Comparison of ENCODE assay signal across 8 mouse cellular contexts in the genomic region with DNA sequence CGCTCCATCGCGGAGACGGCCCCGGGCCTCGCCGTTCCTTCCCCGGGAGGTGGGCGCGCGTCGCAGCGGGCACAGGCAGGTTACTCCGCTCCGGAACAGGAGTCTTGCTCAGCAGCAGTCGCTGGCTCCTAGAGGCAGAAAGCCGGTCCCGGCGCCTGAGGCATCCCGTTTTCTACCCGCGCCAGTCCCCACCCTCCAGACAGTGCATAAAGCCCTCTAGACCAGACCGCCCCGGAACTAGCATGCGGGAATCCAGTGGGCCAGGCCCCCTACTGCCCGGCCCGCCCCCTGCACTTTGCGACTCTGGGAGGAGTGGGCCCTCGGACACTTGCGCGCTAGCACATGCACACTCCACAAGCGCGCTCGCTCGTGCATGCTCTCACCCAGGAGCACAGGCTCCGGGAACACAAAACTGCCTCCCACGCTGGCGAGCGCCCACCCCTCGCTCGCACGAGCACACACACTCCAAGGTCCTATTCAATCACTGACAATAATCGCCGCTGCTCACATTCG. TPM values are rescaled to one million over a fixed set of nuclear protein-coding genes. Genes with fewer than 3 reads are reported as not detected.
DNase-seq lines count a peak whose midpoint lies in the region; ATAC-seq and TF ChIP-seq lines count a peak whose summit lies in the region.

A gene (minus strand): TSS at position 180 of the 513 bp plus-strand sequence.

- peak within 1 kb of the TSS; percentile 99 for H3K4me2 ChIP-seq in forebrain, embryonic 14.5 days (ENCODE audit: low read length)
- peak within 1 kb of the TSS; percentile 99 for H3K4me2 ChIP-seq in intestine, postnatal 0 days (replicated peaks; ENCODE audit: low read depth)
- H3K4me2 ChIP-seq in liver, embryonic 12.5 days: peak within 1 kb of the TSS; percentile 72
- peak within 1 kb of the TSS; percentile 83 for H3K4me2 ChIP-seq in midbrain, postnatal 0 days (ENCODE audit: low read depth, low read length, poor library complexity, severe bottlenecking)

- H3K9ac ChIP-seq in forebrain, embryonic 14.5 days (ENCODE audit: low read length): peak within 1 kb of the TSS; percentile 59
- peak within 1 kb of the TSS; percentile 5; the same call in 1 of the 2 replicates for H3K9ac ChIP-seq in intestine, postnatal 0 days (ENCODE audit: low read depth, low read length)
- H3K9ac ChIP-seq in liver, embryonic 12.5 days: no peak within 1 kb of the TSS
- H3K9ac ChIP-seq in midbrain, postnatal 0 days (replicated peaks; ENCODE audit: low read length, poor library complexity, severe bottlenecking): peak within 1 kb of the TSS; percentile 54

- ATAC-seq in frontal cortex, adult (ENCODE audit: low TSS enrichment): peak; percentile 59
- ATAC-seq in forebrain, embryonic 14.5 days: peak; percentile 85
- ATAC-seq in intestine, postnatal 0 days: peak; percentile 45
- peak; percentile 42; the same call in 1 of the 2 replicates for ATAC-seq in liver, embryonic 12.5 days
- peak; percentile 80 for ATAC-seq in midbrain, postnatal 0 days (ENCODE audit: low FRiP score)

- 0% methylated on average over 34 of the region's 45 CpGs for WGBS in forebrain, embryonic 14.5 days
- WGBS in intestine, postnatal 0 days: under 1% methylated on average over 44 of the region's 45 CpGs
- WGBS in liver, embryonic 12.5 days (ENCODE audit: insufficient replicate concordance): 1% methylated on average over 45 of the region's 45 CpGs
- WGBS in midbrain, postnatal 0 days: under 1% methylated on average over 39 of the region's 45 CpGs
- WGBS in thymus, adult 2 months: 2% methylated on average over 45 of the region's 45 CpGs

- H3K27ac ChIP-seq in forebrain, embryonic 14.5 days (ENCODE audit: low read depth, low read length): no peak within 1 kb of the TSS
- H3K27ac ChIP-seq in intestine, postnatal 0 days (ENCODE audit: low read depth, low read length): no peak within 1 kb of the TSS
- H3K27ac ChIP-seq in liver, embryonic 12.5 days: no peak within 1 kb of the TSS
- no peak within 1 kb of the TSS for H3K27ac ChIP-seq in midbrain, postnatal 0 days (ENCODE audit: low read depth, low read length)
- no peak within 1 kb of the TSS for H3K27ac ChIP-seq in thymus, adult 2 months (ENCODE audit: control insufficient read depth, insufficient read depth, low read length)

- H3K4me1 ChIP-seq in forebrain, embryonic 14.5 days (ENCODE audit: control insufficient read depth, insufficient read depth, low read length): peaks cover 10% of the 10 kb centered on the region; the same call in 1 of the 2 replicates
- H3K4me1 ChIP-seq in intestine, postnatal 0 days (replicated peaks; ENCODE audit: control insufficient read depth, insufficient read depth, low read length): 0 out of 2 replicates have a peak, but pooled peaks cover 11% of the 10 kb centered on the region
- peaks cover 15% of the 10 kb centered on the region; the same call in 1 of the 2 replicates for H3K4me1 ChIP-seq in liver, embryonic 12.5 days
- peaks cover 6% of the 10 kb centered on the region for H3K4me1 ChIP-seq in midbrain, postnatal 0 days (ENCODE audit: insufficient read depth, low read length)
- H3K4me1 ChIP-seq in thymus, adult 2 months (replicated peaks; ENCODE audit: control insufficient read depth, insufficient read depth, low read length): no peaks in the 10 kb centered on the region; the same call in 1 of the 2 replicates

- 0 out of 2 replicates have a peak, but pooled peaks have one; percentile 17 for TF ChIP-seq CTCF in intestine, postnatal 0 days (IDR thresholded peaks at IDR 0.05; ENCODE audit: low read depth)
- TF ChIP-seq CTCF in midbrain, postnatal 0 days (IDR thresholded peaks at IDR 0.05): peak; percentile 33; the same call in 1 of the 2 replicates
- TF ChIP-seq CTCF in thymus, adult 2 months (IDR thresholded peaks at IDR 0.05; ENCODE audit: borderline replicate concordance, control insufficient read depth, extremely low read depth, insufficient read depth, low read length, poor library complexity): no peak

- DNase-seq in frontal cortex, adult 2 months (ENCODE audit: extremely low spot score in 1 of 2, low spot score in 1 of 2): no peak
- peak; percentile 97 for DNase-seq in Muller cell, postnatal 12 days (ENCODE audit: inconsistent ontology term)
- peak; percentile 67 for DNase-seq in forebrain, embryonic 14.5 days (ENCODE audit: low spot score)
- peak; percentile 60 for DNase-seq in midbrain, postnatal 0 days (ENCODE audit: low spot score)
- no peak for DNase-seq in thymus, adult 2 months

- no peaks in the 10 kb centered on the region for H3K9me3 ChIP-seq in forebrain, embryonic 14.5 days (replicated peaks; ENCODE audit: control insufficient read depth, low read length)
- no peaks in the 10 kb centered on the region for H3K9me3 ChIP-seq in intestine, postnatal 0 days (ENCODE audit: control insufficient read depth)
- no peaks in the 10 kb centered on the region for H3K9me3 ChIP-seq in liver, embryonic 12.5 days (replicated peaks)
- no peaks in the 10 kb centered on the region for H3K9me3 ChIP-seq in midbrain, postnatal 0 days (ENCODE audit: low read length)

- peak within 1 kb of the TSS; percentile 65 for H3K4me3 ChIP-seq in forebrain, embryonic 14.5 days (ENCODE audit: low read depth, low read length)
- peak within 1 kb of the TSS; percentile 57 for H3K4me3 ChIP-seq in intestine, postnatal 0 days (ENCODE audit: low read depth, low read length)
- peak within 1 kb of the TSS; percentile 52 for H3K4me3 ChIP-seq in liver, embryonic 12.5 days
- peak within 1 kb of the TSS; percentile 56 for H3K4me3 ChIP-seq in midbrain, postnatal 0 days (ENCODE audit: low read depth, low read length)
- no peak within 1 kb of the TSS for H3K4me3 ChIP-seq in thymus, adult 2 months (ENCODE audit: control insufficient read depth, insufficient read depth, low read length)

- no peak for TF ChIP-seq POLR2A in thymus, adult 2 months (IDR thresholded peaks at IDR 0.05; ENCODE audit: control insufficient read depth, extremely low read depth, insufficient read depth, low read length, poor library complexity)

- H3K27me3 ChIP-seq in forebrain, embryonic 14.5 days (replicated peaks; ENCODE audit: control insufficient read depth, insufficient read depth, low read length): peaks cover 43% of the 10 kb centered on the region
- peaks cover 58% of the 10 kb centered on the region for H3K27me3 ChIP-seq in intestine, postnatal 0 days (replicated peaks; ENCODE audit: control insufficient read depth, insufficient read depth, low read length)
- H3K27me3 ChIP-seq in liver, embryonic 12.5 days (replicated peaks): peaks cover 89% of the 10 kb centered on the region
- H3K27me3 ChIP-seq in midbrain, postnatal 0 days (ENCODE audit: insufficient read depth, low read length): peaks cover 15% of the 10 kb centered on the region
- H3K27me3 ChIP-seq in thymus, adult 2 months (ENCODE audit: control insufficient read depth, insufficient read depth, low read length): peaks cover 6% of the 10 kb centered on the region; the same call in 1 of the 2 replicates

- no peaks in the 10 kb centered on the region for H3K36me3 ChIP-seq in forebrain, embryonic 14.5 days (ENCODE audit: control insufficient read depth, insufficient read depth, low read length)
- no peaks in the 10 kb centered on the region for H3K36me3 ChIP-seq in intestine, postnatal 0 days (ENCODE audit: control insufficient read depth, insufficient read depth)
- no peaks in the 10 kb centered on the region for H3K36me3 ChIP-seq in liver, embryonic 12.5 days
- H3K36me3 ChIP-seq in midbrain, postnatal 0 days (ENCODE audit: insufficient read depth, low read length): no peaks in the 10 kb centered on the region
- no peaks in the 10 kb centered on the region for H3K36me3 ChIP-seq in thymus, adult 2 months (ENCODE audit: control insufficient read depth, insufficient read depth, low read length)

RNA-seq across cellular contexts. Expression of the gene that starts here (rescaled TPM):
- 0.06 and 0.11 TPM in 2 replicates for polyA plus RNA-seq in frontal cortex, adult 2 months (2012; rRNA removed)
- polyA plus RNA-seq in forebrain, embryonic 14.5 days (2014; fragmentation: Nextera tagmentation; extraction: Ambion mirVana): 0.66 and 0.74 TPM in 2 replicates
- 1.6 TPM in 2 replicates for polyA plus RNA-seq in intestine, postnatal 0 days (2015; fragmentation: Nextera tagmentation; extraction: Ambion mirVana)
- polyA plus RNA-seq in liver, embryonic 12.5 days (2016; fragmentation: Nextera tagmentation; extraction: Ambion mirVana): 0.10 and 0.29 TPM in 2 replicates
- total RNA-seq in midbrain, postnatal 0 days (2014; rRNA removed): 2.3 and 2.9 TPM in 2 replicates
- polyA plus RNA-seq in midbrain, postnatal 0 days (2015; fragmentation: Nextera tagmentation; extraction: Ambion mirVana): 0.22 and 0.31 TPM in 2 replicates
- polyA plus RNA-seq in thymus, adult 2 months (2012; rRNA removed): 0.11 and 0.50 TPM in 2 replicates

Comparison
In these comparisons a context has a peak if more than half of its experiments do, and no peak if none do; other contexts are left out.
1. Peak in DNase-seq, ATAC-seq, H3K4me3 ChIP-seq, H3K9ac ChIP-seq and H3K4me2 ChIP-seq in forebrain, embryonic 14.5 days; RNA of the gene not detected or under 1 TPM.
2. Peak in ATAC-seq, H3K4me3 ChIP-seq and H3K4me2 ChIP-seq in liver, embryonic 12.5 days; RNA of the gene not detected or under 1 TPM.
3. DNase-seq: peak in Muller cell, postnatal 12 days (single experiment) and midbrain, postnatal 0 days (single experiment); none in frontal cortex, adult 2 months (0 of 2) and thymus, adult 2 months (single experiment).
4. Peak in every context shown above with its lines, with median percentiles within 50 percentile points of each other: ATAC-seq and H3K4me2 ChIP-seq.